Mouse (Mus musculus) left cerebral cortex, adult 2 months (tissue): Measurements from ENCODE around the gene Rhox3e. TPM values are rescaled to one million over a fixed set of nuclear protein-coding genes. Genes with fewer than 3 reads are reported as not detected.
"Not testable (repeated sequence)": the region's sequence is repeated elsewhere in the genome, so short reads cannot be mapped to it uniquely, and the experiment has no call there.

Experiments used
- DNase-seq, 2 experiments: peaks; one replicate each; pipeline ENCODE4 v3.0.0; 2021 to 2022; ENCODE audit warnings: low spot score in 2 of 2, mixed read lengths in 1 of 2; ENCODE audit errors: extremely low spot score in 1 of 2
- H3K27ac ChIP-seq: fragments of 200-600 bp; 2 replicates; pipeline ENCODE4 v1.8.1; 2022
- H3K4me3 ChIP-seq: fragments of 200-600 bp; 2 replicates; pipeline ENCODE4 v1.8.1; 2022
- intact Hi-C: fragments of 180-260 bp; cut with DNase I; formaldehyde crosslinking; loops from one replicate; pipeline ENCODE4 v1.15.1; 2025
- long read RNA-seq, 2 experiments: library from polyadenylated mRNA; stranded (forward); transcript quantifications; one replicate each; pipeline ENCODE4 v2.0.0; 2021; ENCODE audit warnings: borderline mapping rate in 2 of 2
- total RNA-seq, 2 experiments: library from RNA; stranded (reverse); gene quantifications; 2 replicates each; pipeline ENCODE4 v1.2.3; 2021

The Rhox3e gene
- not detected for total RNA-seq
- long read RNA-seq, experiment 1: 0 reads
- long read RNA-seq, experiment 2: 0 reads

DNA sequence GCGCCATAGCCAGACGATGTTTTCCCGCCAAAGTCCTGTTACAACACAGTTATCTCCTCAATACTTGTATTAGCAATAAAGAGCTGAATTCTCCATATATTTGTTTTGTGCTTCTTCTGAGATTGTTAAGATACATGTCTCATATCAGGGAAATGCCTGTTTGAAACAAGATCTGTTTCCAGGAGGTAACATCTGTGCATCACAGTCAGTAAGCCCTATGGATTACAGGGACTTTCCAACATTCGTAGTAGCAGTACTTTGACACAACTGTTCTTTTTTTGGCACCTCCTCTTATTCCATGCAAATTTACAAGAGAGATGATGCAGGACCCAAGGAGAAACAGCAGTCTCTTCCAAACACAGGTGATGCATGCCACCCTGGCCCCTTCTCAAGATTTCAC lies at the start of gene Rhox3e:
Gene Rhox3e, plus strand, starts transcription at position 301 of the 400 bp plus-strand sequence.
- H3K4me3 ChIP-seq, H3K27ac ChIP-seq, intact Hi-C loops, DNase-seq: not testable (repeated sequence)

DNA sequence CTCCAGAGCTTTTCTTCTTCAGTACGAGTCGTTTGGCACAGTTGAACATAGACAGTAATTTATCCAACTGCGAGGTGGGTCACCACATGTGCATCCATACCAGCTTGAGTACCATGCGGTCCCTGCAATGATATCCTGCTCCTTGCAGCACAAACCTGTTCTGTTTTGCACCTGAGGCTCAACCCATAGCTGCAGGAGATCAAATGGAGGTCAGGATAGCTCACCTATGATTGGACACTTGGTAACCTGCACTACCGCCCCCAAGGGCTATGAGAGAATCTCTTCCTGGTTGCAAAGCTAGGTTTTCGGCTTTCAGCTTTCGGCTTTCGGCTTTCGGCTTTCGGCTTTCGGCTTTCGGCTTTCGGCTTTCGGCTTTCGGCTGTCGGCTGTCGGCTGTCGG lies 27.8 kb upstream of the Rhox3e start, which contains the start of gene Rhox4d:
Gene Rhox4d, plus strand, starts transcription at position 301 of the 400 bp plus-strand sequence.
- H3K27ac ChIP-seq, intact Hi-C loops, DNase-seq, H3K4me3 ChIP-seq: not testable (repeated sequence)

DNA sequence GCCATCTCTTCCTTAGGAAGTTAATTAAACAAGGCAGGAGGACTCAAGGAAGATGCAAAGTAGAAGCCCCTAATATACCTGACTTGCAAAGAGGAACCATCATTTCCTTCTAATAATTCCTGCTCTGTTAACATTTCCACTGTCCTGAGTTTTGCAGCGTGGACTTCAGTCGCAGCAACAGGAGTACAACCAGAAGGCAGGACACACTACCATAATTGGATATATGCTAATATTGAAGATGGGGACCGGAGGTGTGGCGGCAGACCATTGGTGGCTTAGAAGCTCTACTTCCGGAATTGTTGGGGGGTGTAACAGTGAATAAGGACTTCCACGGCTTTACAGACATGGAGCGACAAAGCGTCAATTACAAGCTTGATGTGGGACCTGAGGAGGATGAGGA lies 11.7 kb upstream of the Rhox3e start, which contains the start of gene Rhox2e:
Gene Rhox2e, plus strand, starts transcription at position 301 of the 400 bp plus-strand sequence.
- H3K4me3 ChIP-seq, intact Hi-C loops, DNase-seq, H3K27ac ChIP-seq: not testable (repeated sequence)

DNA sequence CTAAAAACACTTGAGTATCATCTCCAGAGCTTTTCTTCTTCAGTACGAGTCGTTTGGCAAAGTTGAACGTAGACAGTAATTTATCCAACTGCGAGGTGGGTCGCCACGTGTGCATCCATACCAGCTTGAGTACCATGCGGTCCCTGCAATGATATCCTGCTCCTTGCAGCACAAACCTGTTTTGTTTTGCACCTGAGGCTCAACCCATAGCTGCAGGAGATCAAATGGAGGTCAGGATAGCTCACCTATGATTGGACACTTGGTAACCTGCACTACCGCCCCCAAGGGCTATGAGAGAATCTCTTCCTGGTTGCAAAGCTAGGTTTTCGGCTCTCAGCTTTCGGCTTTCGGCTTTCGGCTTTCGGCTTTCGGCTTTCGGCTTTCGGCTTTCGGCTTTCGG lies 15.3 kb downstream of the Rhox3e start, which contains the start of gene Rhox4e:
Gene Rhox4e, plus strand, starts transcription at position 301 of the 400 bp plus-strand sequence.
- intact Hi-C loops, H3K27ac ChIP-seq, H3K4me3 ChIP-seq, DNase-seq: not testable (repeated sequence)

DNA sequence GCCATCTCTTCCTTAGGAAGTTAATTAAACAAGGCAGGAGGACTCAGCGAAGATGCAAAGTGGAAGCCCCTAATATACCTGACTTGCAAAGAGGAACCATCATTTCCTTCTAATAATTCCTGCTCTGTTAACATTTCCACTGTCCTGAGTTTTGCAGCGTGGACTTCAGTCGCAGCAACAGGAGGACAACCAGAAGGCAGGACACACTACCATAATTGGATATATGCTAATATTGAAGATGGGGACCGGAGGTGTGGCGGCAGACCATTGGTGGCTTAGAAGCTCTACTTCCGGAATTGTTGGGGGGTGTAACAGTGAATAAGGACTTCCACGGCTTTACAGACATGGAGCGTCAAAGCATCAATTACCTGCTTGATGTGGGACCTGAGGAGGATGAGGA lies 29.3 kb downstream of the Rhox3e start, which contains the start of gene Rhox2f:
Gene Rhox2f, plus strand, starts transcription at position 301 of the 400 bp plus-strand sequence.
- DNase-seq, intact Hi-C loops: not testable (repeated sequence)

DNA sequence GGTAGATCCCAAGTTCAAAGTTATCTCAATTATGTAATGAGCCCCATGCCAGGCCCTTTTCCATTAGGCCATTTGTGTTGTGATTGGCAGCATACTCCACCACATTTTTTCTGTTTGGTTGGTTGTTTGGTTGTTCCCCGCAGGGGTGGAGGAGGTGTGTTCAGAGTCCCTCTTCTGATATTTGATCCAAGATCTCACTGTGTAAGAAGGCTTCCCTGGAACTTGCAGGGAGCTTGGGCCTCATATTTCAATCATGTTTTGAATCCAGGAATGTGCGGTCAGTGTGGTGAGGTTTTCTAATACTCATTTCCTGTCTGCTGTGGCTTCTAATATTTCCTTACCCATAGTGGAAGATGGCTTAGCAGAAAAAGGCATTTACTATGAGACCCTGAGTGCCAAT lies 30.8 kb downstream of the Rhox3e start:
- intact Hi-C loops, H3K4me3 ChIP-seq, DNase-seq, H3K27ac ChIP-seq: not testable (repeated sequence)

More for the DNA sequence above, 29.3 kb downstream of the Rhox3e start, which contains the start of gene Rhox2f:
- not testable (repeated sequence) for H3K27ac ChIP-seq, H3K4me3 ChIP-seq

DNA sequence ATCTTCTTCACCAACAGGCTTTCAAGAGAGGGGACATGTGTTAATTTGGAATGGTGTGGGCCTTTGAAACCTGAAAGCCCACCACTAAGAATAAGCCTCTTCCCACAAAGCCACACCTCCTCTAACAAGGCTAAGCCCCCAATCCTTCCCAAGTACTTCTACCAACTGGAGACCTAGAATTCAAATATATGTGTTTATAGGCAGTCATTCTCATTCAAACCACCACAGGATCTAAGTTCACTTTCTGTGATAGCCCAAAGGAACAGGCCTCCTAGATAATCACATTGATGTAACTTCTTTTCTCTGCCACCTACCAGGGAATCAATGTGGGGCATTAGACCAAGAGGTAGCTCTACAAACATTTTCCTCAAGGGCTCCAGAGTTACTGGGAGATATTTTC lies 38.9 kb downstream of the Rhox3e start, which contains the start of gene Rhox3f:
Gene Rhox3f, plus strand, starts transcription at position 301 of the 400 bp plus-strand sequence.
- DNase-seq, H3K4me3 ChIP-seq, H3K27ac ChIP-seq, intact Hi-C loops: not testable (repeated sequence)

Other genes starting within 250 kb of the Rhox3e start
- not detected for gene Rhox3a2, start 162.0 kb upstream of the Rhox3e start, total RNA-seq
- not detected for gene Rhox4a2, start 151.2 kb upstream of the Rhox3e start, total RNA-seq
- not detected for gene Rhox2b, start 130.0 kb upstream of the Rhox3e start, total RNA-seq
- gene Rhox4b, start 109.5 kb upstream of the Rhox3e start, total RNA-seq: not detected
- gene Rhox2c, start 88.3 kb upstream of the Rhox3e start, total RNA-seq: not detected
- gene Rhox3c, start 83.4 kb upstream of the Rhox3e start, total RNA-seq: not detected
- not detected for gene Rhox4c, start 61.7 kb upstream of the Rhox3e start, total RNA-seq
- gene Rhox2d, start 48.6 kb upstream of the Rhox3e start, total RNA-seq: not detected
- gene Rhox4d, start 27.7 kb upstream of the Rhox3e start, total RNA-seq: not detected
- gene Rhox2e, start 11.6 kb upstream of the Rhox3e start, total RNA-seq: not detected
- gene Rhox4e, start 15.4 kb downstream of the Rhox3e start, total RNA-seq: not detected
- gene Rhox2f, start 29.4 kb downstream of the Rhox3e start, total RNA-seq: not detected
- gene Rhox3f, start 39.0 kb downstream of the Rhox3e start, total RNA-seq: not detected
- not detected for gene Rhox4f, start 65.7 kb downstream of the Rhox3e start, total RNA-seq
- not detected for gene Rhox3g, start 86.6 kb downstream of the Rhox3e start, total RNA-seq
- not detected for gene Rhox2g, start 101.5 kb downstream of the Rhox3e start, total RNA-seq
- gene Rhox4g, start 109.3 kb downstream of the Rhox3e start, total RNA-seq: not detected
- gene Rhox3h, start 126.7 kb downstream of the Rhox3e start, total RNA-seq: not detected
- gene Rhox2h, start 131.3 kb downstream of the Rhox3e start, total RNA-seq: not detected